Mouse (Mus musculus) heart, embryonic 14.5 days (tissue): ENCODE measurements at regions not wholly inside any gene's neighbourhood (a gene's known extent, or its start where the extent isn't known, plus 50 kb on each side); places are given as distances from the start of the nearest gene placed in this dataset.
"Not testable (repeated sequence)": the region's sequence is repeated elsewhere in the genome, so short reads cannot be mapped to it uniquely, and the experiment has no call there.

ENCODE experiments used
- ATAC-seq: fragments of 200-750 bp; cut with Nextera tagmentation; 2 replicates; pipeline ENCODE4 v1.8.0; 2017; ENCODE audit warnings: low read depth, moderate TSS enrichment; ENCODE audit not compliant: insufficient number of reproducible peaks, insufficient read depth, low FRiP score
- H3K27ac ChIP-seq, 2 experiments: fragments of 200-500 bp in 1 of 2; fragments of 300-500 bp in 1 of 2; sonication (generic) in 1 of 2; replicated peaks in 1 of 2; 2 replicates each; pipeline ENCODE4 v1.5.1; 2012 to 2014; ENCODE audit warnings: low read depth in 2 of 2, low read length in 2 of 2, control low read depth in 1 of 2, mild to moderate bottlenecking in 1 of 2, mixed read lengths in 1 of 2; ENCODE audit not compliant: control insufficient read depth in 1 of 2, insufficient read depth in 1 of 2
- H3K27me3 ChIP-seq: fragments of 300-500 bp; sonication (generic); 2 replicates; pipeline ENCODE4 v1.6.1; 2014; ENCODE audit warnings: mild to moderate bottlenecking, low read length, control low read depth; ENCODE audit not compliant: control insufficient read depth, insufficient read depth
- H3K36me3 ChIP-seq: fragments of 300-500 bp; sonication (generic); 2 replicates; pipeline ENCODE4 v1.6.1; 2014; ENCODE audit warnings: mild to moderate bottlenecking, control low read depth, low read length, mixed read lengths; ENCODE audit not compliant: control insufficient read depth, insufficient read depth
- H3K4me1 ChIP-seq, 2 experiments: fragments of 200-500 bp in 1 of 2; fragments of 300-500 bp in 1 of 2; sonication (generic) in 1 of 2; 2 replicates each; pipeline ENCODE4 v1.6.1; 2012 to 2014; ENCODE audit warnings: low read length in 2 of 2, control low read depth in 1 of 2, mixed read lengths in 1 of 2; ENCODE audit not compliant: control insufficient read depth in 2 of 2, insufficient read depth in 2 of 2
- H3K4me2 ChIP-seq: fragments of 300-500 bp; sonication (generic); 2 replicates; pipeline ENCODE4 v1.6.1; 2014; ENCODE audit warnings: mild to moderate bottlenecking, low read length
- H3K4me3 ChIP-seq, 2 experiments: fragments of 200-500 bp in 1 of 2; fragments of 300-500 bp in 1 of 2; sonication (generic) in 1 of 2; 2 replicates each; pipeline ENCODE4 v1.5.1; 2012 to 2014; ENCODE audit warnings: low read length in 2 of 2, mild to moderate bottlenecking in 2 of 2, control low read depth in 1 of 2, low read depth in 1 of 2, moderate library complexity in 1 of 2; ENCODE audit not compliant: control insufficient read depth in 1 of 2, insufficient read depth in 1 of 2
- H3K9ac ChIP-seq: fragments of 300-500 bp; sonication (generic); 2 replicates; pipeline ENCODE4 v1.6.1; 2014; ENCODE audit warnings: mild to moderate bottlenecking, low read length
- H3K9me3 ChIP-seq: fragments of 300-500 bp; sonication (generic); 2 replicates; pipeline ENCODE4 v1.6.1; 2016; ENCODE audit warnings: low read length, control low read depth; ENCODE audit not compliant: control insufficient read depth
- WGBS: fragments of 180-500 bp; shearing (Covaris S2); extraction: QIAGEN DNeasy Blood & Tissue Kit; methylation state at CpG from one replicate; pipeline ENCODE4 v1.1.7; 2014; 5-methylcytosine and 5-hydroxymethylcytosine counted together

- ATAC-seq, H3K4me1 ChIP-seq, H3K9me3 ChIP-seq, H3K27ac ChIP-seq, H3K4me3 ChIP-seq, H3K27me3 ChIP-seq, H3K9ac ChIP-seq, H3K36me3 ChIP-seq, H3K4me2 ChIP-seq: not testable (repeated sequence)
- WGBS = 89% methylated on average over 2 of the region's 2 CpGs
Measured at GRCm38 (mm10) chr7:77200903-77201302, 971.2 kb downstream of the Agbl1 start.

GRCm38 (mm10) chr7:77205604-77206003 lies 975.9 kb downstream of the Agbl1 start:
- H3K4me3 ChIP-seq = no peak overlapping the region

GRCm38 (mm10) chr7:77249391-77249790 lies 1019.7 kb downstream of the Agbl1 start:
- no peak overlapping the region for H3K4me2 ChIP-seq
- no peaks in the 10 kb centered on the region for H3K36me3 ChIP-seq
- no peak overlapping the region for H3K9ac ChIP-seq
- H3K4me3 ChIP-seq = no peak overlapping the region
- no peaks in the 10 kb centered on the region for H3K27me3 ChIP-seq
- 58% methylated on average over 1 of the region's 1 CpGs for WGBS
- H3K27ac ChIP-seq = no peak overlapping the region
- no peaks in the 10 kb centered on the region for H3K4me1 ChIP-seq
- no peak for ATAC-seq
- H3K9me3 ChIP-seq = no peaks in the 10 kb centered on the region

More at GRCm38 (mm10) chr7:77205604-77206003, 975.9 kb downstream of the Agbl1 start:
- H3K27me3 ChIP-seq = no peaks in the 10 kb centered on the region
- H3K27ac ChIP-seq = no peak overlapping the region
- no peak for ATAC-seq
- H3K9me3 ChIP-seq = no peaks in the 10 kb centered on the region
- no peak overlapping the region for H3K9ac ChIP-seq
- no peaks in the 10 kb centered on the region for H3K36me3 ChIP-seq
- H3K4me1 ChIP-seq = no peaks in the 10 kb centered on the region
- H3K4me2 ChIP-seq = no peak overlapping the region
- WGBS = 78% methylated on average over 3 of the region's 3 CpGs

- H3K27ac ChIP-seq = no peak overlapping the region
- no peaks in the 10 kb centered on the region for H3K36me3 ChIP-seq
- no peak overlapping the region for H3K4me2 ChIP-seq
- H3K4me1 ChIP-seq = no peaks in the 10 kb centered on the region
- no peak overlapping the region for H3K9ac ChIP-seq
- 51% methylated on average over 4 of the region's 4 CpGs for WGBS
- H3K27me3 ChIP-seq = no peaks in the 10 kb centered on the region
- no peaks in the 10 kb centered on the region for H3K9me3 ChIP-seq
- H3K4me3 ChIP-seq = no peak overlapping the region
- ATAC-seq = no peak
Measured at GRCm38 (mm10) chr7:77287657-77288056, 1058.0 kb downstream of the Agbl1 start.

GRCm38 (mm10) chr7:77294984-77295642 lies 1065.4 kb downstream of the Agbl1 start:
- Histone ChIP-seq H3K9ac (no peak overlapping the region), H3K27me3 (no peaks in the 10 kb centered on the region), H3K4me1 (no peaks in the 10 kb centered on the region), H3K4me3 (no peak overlapping the region), H3K4me2 (no peak overlapping the region), H3K9me3 (no peaks in the 10 kb centered on the region), H3K27ac (no peak overlapping the region), H3K36me3 (no peaks in the 10 kb centered on the region)
- WGBS = 30% methylated on average over 5 of the region's 5 CpGs
- ATAC-seq = no peak

GRCm38 (mm10) chr7:77303227-77303626 lies 1073.5 kb downstream of the Agbl1 start:
- Histone ChIP-seq H3K36me3 (no peaks in the 10 kb centered on the region), H3K4me3 (peak overlapping the region in 1 of 2 experiments; percentile 24; a peak in 1 of 4 replicates), H3K4me1 (0 out of 4 replicates have a peak, but pooled peaks cover 4 to 6% of the 10 kb centered on the region in 2 experiments), H3K4me2 (peak overlapping the region; percentile 57), H3K9me3 (no peaks in the 10 kb centered on the region), H3K9ac (no peak overlapping the region), H3K27me3 (no peaks in the 10 kb centered on the region), H3K27ac (no peak overlapping the region)
- no peak for ATAC-seq
- 47% methylated on average over 3 of the region's 3 CpGs for WGBS

- Histone ChIP-seq H3K9ac (no peak overlapping the region), H3K36me3 (no peaks in the 10 kb centered on the region), H3K4me2 (peak overlapping the region; percentile 57), H3K9me3 (no peaks in the 10 kb centered on the region), H3K27me3 (no peaks in the 10 kb centered on the region), H3K27ac (no peak overlapping the region), H3K4me3 (peak overlapping the region; percentile 24 to 39), H3K4me1 (0 out of 4 replicates have a peak, but pooled peaks cover 4 to 6% of the 10 kb centered on the region in 2 experiments)
- no peak for ATAC-seq
- 6% methylated on average over 10 of the region's 11 CpGs for WGBS
Measured at GRCm38 (mm10) chr7:77303935-77304334, 1074.2 kb downstream of the Agbl1 start.

GRCm38 (mm10) chr7:77305471-77305870 lies 1075.8 kb downstream of the Agbl1 start:
- H3K27ac ChIP-seq = no peak overlapping the region
- no peak overlapping the region for H3K4me3 ChIP-seq
- H3K9ac ChIP-seq = no peak overlapping the region
- H3K4me1 ChIP-seq = 0 out of 4 replicates have a peak, but pooled peaks cover 4 to 6% of the 10 kb centered on the region in 2 experiments
- H3K36me3 ChIP-seq = no peaks in the 10 kb centered on the region
- no peak for ATAC-seq
- WGBS = 76% methylated on average over 3 of the region's 3 CpGs
- H3K4me2 ChIP-seq = no peak overlapping the region
- H3K9me3 ChIP-seq = no peaks in the 10 kb centered on the region
- no peaks in the 10 kb centered on the region for H3K27me3 ChIP-seq
